Mouse (Mus musculus): ENCODE data around the gene Rundc3a. TPM values are rescaled to one million over a fixed set of nuclear protein-coding genes. Genes with fewer than 3 reads are reported as not detected.

The Rundc3a gene
- 100 to 1,000 TPM; 469 to 527 TPM for total RNA-seq (2021)

- intact Hi-C loops (cut with DNase I), result no loop called here
- DNase-seq (ENCODE audit: low spot score in 2 of 2), result peak; percentile 93 to 95
Measured at GRCm38 (mm10) chr11:102393238-102393634, at the start of gene Rundc3a. Rundc3a (plus strand) TSS chr11:102393403.

DNA sequence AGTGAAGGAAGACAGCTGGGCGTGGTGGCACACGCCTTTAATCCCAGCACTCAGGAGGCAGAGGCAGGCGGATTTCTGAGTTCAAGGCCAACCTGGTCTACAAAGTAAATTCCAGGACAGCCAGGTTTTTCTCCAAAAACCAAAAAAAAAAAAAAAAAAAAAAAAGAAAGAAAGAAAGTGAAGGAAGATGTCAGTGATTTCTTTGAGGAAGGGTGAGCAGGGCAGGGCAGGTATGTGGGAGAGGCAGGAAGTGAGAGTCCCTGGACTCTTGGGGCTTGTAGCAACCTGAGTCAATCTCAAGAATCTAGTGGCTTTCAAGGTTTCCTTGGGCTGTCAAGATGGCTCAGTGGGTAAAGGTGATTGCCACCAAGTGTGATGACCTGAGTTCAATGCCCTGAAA, 48.7 kb upstream of the Rundc3a start:
- no peak for DNase-seq (ENCODE audit: low spot score in 2 of 2)
- intact Hi-C loops (cut with DNase I), result no loop called here

DNA sequence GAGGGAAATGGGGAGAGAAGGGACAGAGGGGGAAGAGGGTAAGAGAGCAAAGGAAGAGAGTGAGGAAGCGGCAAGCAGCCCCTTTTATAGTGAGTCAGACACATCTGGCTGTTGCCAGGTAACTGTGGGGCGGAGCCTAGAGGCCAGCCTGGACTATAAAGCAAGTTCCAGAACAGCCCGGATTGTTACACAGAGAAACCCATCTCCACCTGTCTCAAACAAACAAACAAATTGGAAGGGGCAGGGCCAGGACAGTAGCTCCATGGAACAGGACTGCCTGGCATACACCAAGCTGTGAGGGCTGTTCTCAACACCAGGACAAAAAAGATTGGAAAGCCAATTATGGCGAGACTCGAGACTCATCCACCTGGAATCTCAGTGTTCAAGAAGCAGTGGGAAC, 46.3 kb upstream of the Rundc3a start:
- DNase-seq (ENCODE audit: low spot score in 2 of 2), result no peak
- intact Hi-C loops (cut with DNase I), result no loop called here

GRCm38 (mm10) chr11:102347683-102348082, 45.5 kb upstream of the Rundc3a start:
- intact Hi-C loops (cut with DNase I), result no loop called here
- no peak for DNase-seq (ENCODE audit: low spot score in 2 of 2)

DNA sequence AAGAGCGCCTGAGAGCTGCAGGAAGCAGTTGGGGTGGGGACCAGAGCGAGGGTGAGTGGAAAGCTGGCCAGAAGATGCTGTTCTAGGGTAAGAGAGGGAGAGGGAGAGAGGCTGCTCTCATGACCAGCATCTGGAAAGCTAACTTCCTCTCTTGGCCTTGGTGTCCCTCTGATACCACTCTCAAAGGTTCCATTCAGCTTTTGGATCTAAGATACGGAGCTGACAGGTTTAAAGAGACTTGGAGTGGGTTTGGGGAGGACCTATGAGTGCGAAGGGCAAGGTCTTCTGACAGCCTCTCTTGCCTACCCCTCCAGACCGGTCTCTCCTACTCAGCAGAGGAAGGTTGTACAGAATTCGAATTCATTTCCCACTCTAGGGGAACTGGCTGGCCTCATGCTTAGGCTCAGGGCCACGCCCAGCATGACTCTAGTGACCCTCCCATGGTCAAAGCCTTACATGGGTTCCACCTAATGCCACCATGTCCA, 45.1 kb upstream of the Rundc3a start:
- intact Hi-C loops (cut with DNase I), result no loop called here
- DNase-seq (ENCODE audit: low spot score in 2 of 2), result no peak

- intact Hi-C loops (cut with DNase I), result no loop called here
- no peak for DNase-seq (ENCODE audit: low spot score in 2 of 2)
Measured at GRCm38 (mm10) chr11:102348771-102349170, 44.4 kb upstream of the Rundc3a start.

- intact Hi-C loops (cut with DNase I), result no loop called here
- no peak for DNase-seq (ENCODE audit: low spot score in 2 of 2)
Measured at GRCm38 (mm10) chr11:102349189-102349954, 43.8 kb upstream of the Rundc3a start.

DNA sequence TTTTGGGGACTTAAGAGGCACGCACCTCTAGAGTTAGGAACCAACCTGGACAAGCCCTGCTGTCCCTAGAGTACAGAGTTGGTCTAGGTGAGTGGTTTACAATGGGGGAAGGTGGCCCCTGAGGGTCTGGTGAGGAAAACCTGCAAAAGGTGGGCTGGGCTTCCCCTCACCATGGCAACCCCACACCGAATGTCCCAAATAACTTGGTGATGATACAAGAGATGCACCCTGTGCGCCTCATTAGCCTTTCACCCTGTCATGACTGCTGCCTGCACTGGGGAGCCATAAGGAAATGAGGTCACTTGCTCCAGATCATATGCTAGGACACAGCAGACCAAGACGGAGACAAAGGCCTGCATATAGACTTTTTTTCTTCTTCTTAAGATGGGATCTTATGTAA, 42.8 kb upstream of the Rundc3a start:
- DNase-seq (ENCODE audit: low spot score in 2 of 2), result no peak
- intact Hi-C loops (cut with DNase I), result no loop called here

DNA sequence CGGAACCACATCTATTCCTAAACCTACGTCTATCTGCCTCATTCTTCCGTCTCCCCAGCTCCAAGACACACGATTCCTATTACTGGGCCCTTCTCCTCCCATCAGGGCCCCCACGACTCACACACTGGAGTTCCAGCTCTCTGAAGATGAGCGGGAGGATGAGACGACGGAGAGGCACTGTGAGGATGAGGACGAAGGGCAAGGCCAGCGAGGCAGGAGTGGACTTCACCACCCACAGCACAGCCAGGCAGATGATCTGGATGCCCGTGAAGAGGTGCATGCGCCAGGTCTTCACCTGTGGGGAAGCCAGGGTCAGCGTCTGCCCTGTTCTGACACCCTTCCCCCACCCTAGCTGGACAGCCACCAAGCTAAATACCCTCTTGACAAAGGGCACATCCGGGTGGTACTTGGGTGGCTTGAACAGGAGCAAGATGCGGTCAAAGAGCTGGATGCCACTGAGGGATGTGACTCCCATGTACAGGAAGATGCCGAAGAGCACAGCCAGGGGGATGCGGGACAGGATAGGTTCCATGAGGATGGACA, 42.2 kb upstream of the Rundc3a start:
- intact Hi-C loops (cut with DNase I), result no loop called here

DNA sequence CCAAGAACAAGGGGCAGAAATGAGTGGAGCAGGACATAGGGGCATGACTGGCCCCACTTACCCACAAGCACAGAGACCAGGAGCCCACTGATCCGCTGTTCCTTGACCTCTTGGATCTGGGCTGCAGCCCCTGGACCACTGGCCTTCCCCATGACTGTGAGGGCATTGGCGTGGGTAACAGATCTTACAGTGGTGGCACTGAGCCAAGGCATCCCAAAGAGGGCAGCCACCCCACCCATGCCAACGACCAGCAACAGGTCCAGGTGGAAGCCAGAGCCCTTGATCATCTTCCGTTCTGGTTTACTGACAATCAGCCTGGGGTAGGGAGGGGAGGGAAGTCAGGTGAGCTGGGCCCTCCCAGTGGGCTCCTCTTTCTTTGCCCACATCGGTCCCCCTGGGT, 40.8 kb upstream of the Rundc3a start:
- DNase-seq (ENCODE audit: low spot score in 2 of 2), result no peak
- intact Hi-C loops (cut with DNase I), result no loop called here

More for the DNA sequence above, 42.2 kb upstream of the Rundc3a start:
- no peak for DNase-seq (ENCODE audit: low spot score in 2 of 2)

DNA sequence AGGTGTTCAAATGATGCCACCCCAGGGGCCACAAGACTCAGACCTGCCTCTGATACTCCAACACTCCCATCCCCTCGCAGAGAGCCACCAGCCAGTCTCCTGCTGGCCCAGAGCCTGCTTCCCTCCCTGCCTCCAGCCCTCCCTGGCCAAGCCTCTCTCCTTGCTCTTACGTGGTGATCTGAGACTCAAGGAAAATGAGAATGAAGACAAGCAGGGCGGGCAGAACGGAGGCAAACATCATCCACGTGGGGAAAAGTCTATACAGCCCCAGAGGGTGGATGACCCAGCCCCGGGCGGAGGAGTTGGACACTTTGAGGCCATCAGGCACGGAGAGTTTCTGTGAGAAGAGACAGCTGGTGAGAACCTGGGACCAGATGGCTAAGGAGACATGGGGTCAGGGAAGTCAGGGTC, 40.2 kb upstream of the Rundc3a start:
- DNase-seq (ENCODE audit: low spot score in 2 of 2), result no peak
- intact Hi-C loops (cut with DNase I), result no loop called here

GRCm38 (mm10) chr11:102355501-102355900, 37.7 kb upstream of the Rundc3a start:
- intact Hi-C loops (cut with DNase I), result no loop called here
- DNase-seq (ENCODE audit: low spot score in 2 of 2), result no peak

DNA sequence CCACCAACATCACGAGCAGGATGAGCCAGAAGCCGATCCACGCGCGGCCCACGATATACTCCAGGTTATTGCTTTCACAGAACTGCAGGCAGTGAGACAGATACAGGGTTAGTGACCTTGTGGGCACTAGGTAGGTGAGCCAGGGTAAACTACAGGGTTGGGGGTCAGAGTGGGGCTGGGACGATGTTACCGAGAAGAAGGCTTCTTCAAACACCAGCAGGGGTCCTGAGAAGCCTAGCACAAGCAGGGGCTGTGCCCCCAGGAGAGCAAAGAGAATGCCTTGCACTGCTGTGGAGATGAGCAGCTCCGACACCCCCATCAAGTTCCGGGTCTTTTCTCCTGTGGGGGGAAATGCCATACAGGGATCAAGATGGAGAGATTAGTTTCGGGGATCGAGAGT, 37.0 kb upstream of the Rundc3a start:
- intact Hi-C loops (cut with DNase I), result no loop called here
- no peak for DNase-seq (ENCODE audit: low spot score in 2 of 2)

- intact Hi-C loops (cut with DNase I), result no loop called here
- peak; percentile 13 to 38 for DNase-seq (ENCODE audit: low spot score in 2 of 2)
Measured at GRCm38 (mm10) chr11:102356636-102357350, 36.4 kb upstream of the Rundc3a start.

DNA sequence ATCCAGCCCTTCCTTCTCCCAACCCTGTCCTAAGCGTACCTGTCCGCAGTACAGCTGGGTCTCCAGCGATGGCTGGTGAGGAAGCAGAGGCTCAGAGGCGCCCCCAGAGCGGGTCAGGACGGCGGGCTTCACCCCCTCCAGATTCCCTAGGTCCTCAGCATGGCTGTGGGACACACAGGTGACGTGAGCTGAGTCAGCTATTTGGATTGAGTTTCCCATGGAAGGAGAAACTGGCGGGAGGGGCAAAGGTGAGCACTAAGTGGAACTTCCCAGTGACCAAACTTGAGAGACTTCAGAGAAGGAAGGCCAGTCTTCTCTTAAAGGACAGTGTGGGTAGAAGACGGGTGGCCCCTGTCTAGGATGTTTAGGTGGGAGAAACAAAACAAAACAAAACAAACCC, 34.8 kb upstream of the Rundc3a start:
- DNase-seq (ENCODE audit: low spot score in 2 of 2), result no peak
- intact Hi-C loops (cut with DNase I), result no loop called here

GRCm38 (mm10) chr11:102361776-102362495, 31.3 kb upstream of the Rundc3a start:
- no peak for DNase-seq (ENCODE audit: low spot score in 2 of 2)
- intact Hi-C loops (cut with DNase I), result no loop called here

- intact Hi-C loops (cut with DNase I), result no loop called here
- DNase-seq (ENCODE audit: low spot score in 2 of 2), result no peak
Measured at GRCm38 (mm10) chr11:102363623-102364022, 29.6 kb upstream of the Rundc3a start.

- DNase-seq (ENCODE audit: low spot score in 2 of 2), result no peak
- intact Hi-C loops (cut with DNase I), result no loop called here
Measured at GRCm38 (mm10) chr11:102364570-102365371, 28.4 kb upstream of the Rundc3a start.

GRCm38 (mm10) chr11:102365699-102366098, 27.5 kb upstream of the Rundc3a start:
- intact Hi-C loops (cut with DNase I), result no loop called here
- no peak for DNase-seq (ENCODE audit: low spot score in 2 of 2)

Measured in left cerebral cortex, postnatal 36 days (tissue).